Mouse (Mus musculus) MN1 (cell line): ENCODE measurements around the gene Ybx1.

Experiments used
- DNase-seq: peaks from one replicate; pipeline ENCODE4 v3.0.0-alpha.2; 2016; ENCODE audit warnings: low spot score

Gene Ybx1

DNA sequence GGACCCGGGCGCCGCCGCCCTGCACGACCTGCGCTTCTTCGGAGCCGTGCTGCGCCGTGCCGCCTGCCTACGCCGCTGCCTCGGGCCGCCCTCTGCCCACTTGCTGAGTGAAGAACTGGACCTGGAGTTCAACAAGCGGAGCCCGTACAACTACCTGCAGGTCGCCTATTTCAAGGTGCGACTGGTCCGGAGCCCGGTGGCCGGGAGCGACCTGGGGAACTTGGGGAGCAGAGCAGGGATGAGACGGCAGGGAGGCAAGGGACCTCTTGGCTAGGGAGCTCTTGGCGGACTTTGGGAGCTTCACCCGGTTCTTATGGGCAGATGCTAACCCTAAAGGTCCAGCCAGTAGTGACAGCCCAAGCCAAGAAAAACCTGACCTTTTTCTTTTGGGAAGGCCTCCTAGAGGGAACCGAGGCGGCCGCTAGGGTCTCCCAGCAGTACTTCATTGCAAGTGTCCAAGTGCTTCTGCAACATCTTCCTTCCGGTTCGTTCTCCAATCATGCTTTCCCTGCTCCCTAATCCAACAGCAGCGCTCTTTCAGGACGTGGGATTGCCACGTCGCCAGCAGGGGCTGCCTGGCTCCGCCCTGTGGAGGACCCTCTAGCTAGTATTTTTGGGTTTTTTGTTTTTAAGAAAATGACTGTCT, 61.0 kb downstream of the Ybx1 start:
- DNase-seq: peak; percentile 52

- peak; percentile 94 for DNase-seq
Observed at GRCm38 (mm10) chr4:119232410-119233255, 61.8 kb downstream of the Ybx1 start, which contains the start of the genes AU022252 and P3h1. Gene AU022252, minus strand, starts transcription at chr4:119232712. Gene P3h1, plus strand, starts transcription at chr4:119232915.
